Mouse (Mus musculus) effector memory CD4-positive, alpha-beta T cell, adult 7 months (primary cell): ENCODE results near the gene Olfr429. TPM values are rescaled to one million over a fixed set of nuclear protein-coding genes. Genes with fewer than 3 reads are reported as not detected.

Experiments
- polyA plus RNA-seq: library from polyadenylated mRNA; unstranded; fragments of 100-300 nt; shearing (Covaris generic); gene quantifications from one replicate; pipeline ENCODE4 v1.2.1, GENCODE M21; 2017

Gene Olfr429
- not detected for polyA plus RNA-seq

GRCm38 (mm10) chr1:174084031-174084430 is at the start of gene Olfr429:
Olfr429 (plus strand) TSS chr1:174084331.

GRCm38 (mm10) chr1:174040523-174041177 is 43.5 kb upstream of the Olfr429 start, which contains the start of gene Olfr433:
Olfr433 (plus strand) TSS chr1:174040705.

GRCm38 (mm10) chr1:174048893-174049292 is 35.2 kb upstream of the Olfr429 start, which contains the start of gene Olfr432:
Olfr432 (plus strand) TSS chr1:174049205.

GRCm38 (mm10) chr1:174066305-174066704 is 17.8 kb upstream of the Olfr429 start, which contains the start of gene Olfr430:
Olfr430 (plus strand) TSS chr1:174066605.

GRCm38 (mm10) chr1:174096591-174096990 is 12.5 kb downstream of the Olfr429 start, which contains the start of gene Olfr427:
Olfr427 (plus strand) TSS chr1:174096891.

GRCm38 (mm10) chr1:174121062-174121461 is 36.9 kb downstream of the Olfr429 start, which contains the start of gene Olfr231:
Olfr231 (minus strand) TSS chr1:174121162.

GRCm38 (mm10) chr1:174131217-174131616 is 47.1 kb downstream of the Olfr429 start, which contains the start of gene Olfr424:
Olfr424 (plus strand) TSS chr1:174131517.

Other genes with a start within 250 kb of the Olfr429 start
- 19.8 TPM for gene Ifi211, start 171.3 kb upstream of the Olfr429 start, polyA plus RNA-seq
- 467 TPM for gene Mndal, start 141.8 kb upstream of the Olfr429 start, polyA plus RNA-seq
- 263 TPM for gene Ifi203, start 141.7 kb upstream of the Olfr429 start, polyA plus RNA-seq
- gene Ifi202b, start 101.6 kb upstream of the Olfr429 start, polyA plus RNA-seq: 0.22 TPM
- gene Ifi205, start 52.5 kb upstream of the Olfr429 start, polyA plus RNA-seq: not detected
- not detected for gene Olfr433, start 43.6 kb upstream of the Olfr429 start, polyA plus RNA-seq
- 0.54 TPM for gene Olfr432, start 35.1 kb upstream of the Olfr429 start, polyA plus RNA-seq
- gene Olfr430, start 17.7 kb upstream of the Olfr429 start, polyA plus RNA-seq: not detected
- not detected for gene Olfr427, start 12.6 kb downstream of the Olfr429 start, polyA plus RNA-seq
- gene Olfr231, start 36.8 kb downstream of the Olfr429 start, polyA plus RNA-seq: not detected
- gene Olfr424, start 47.2 kb downstream of the Olfr429 start, polyA plus RNA-seq: not detected
- 0.24 TPM for gene Olfr420, start 71.3 kb downstream of the Olfr429 start, polyA plus RNA-seq
- 0.05 TPM for gene Spta1, start 88.4 kb downstream of the Olfr429 start, polyA plus RNA-seq
- not detected for gene Olfr419, start 167.7 kb downstream of the Olfr429 start, polyA plus RNA-seq
- not detected for gene Mptx1, start 246.2 kb downstream of the Olfr429 start, polyA plus RNA-seq